Comparison of ENCODE assay signal across 10 mouse cellular contexts in the genomic region with DNA sequence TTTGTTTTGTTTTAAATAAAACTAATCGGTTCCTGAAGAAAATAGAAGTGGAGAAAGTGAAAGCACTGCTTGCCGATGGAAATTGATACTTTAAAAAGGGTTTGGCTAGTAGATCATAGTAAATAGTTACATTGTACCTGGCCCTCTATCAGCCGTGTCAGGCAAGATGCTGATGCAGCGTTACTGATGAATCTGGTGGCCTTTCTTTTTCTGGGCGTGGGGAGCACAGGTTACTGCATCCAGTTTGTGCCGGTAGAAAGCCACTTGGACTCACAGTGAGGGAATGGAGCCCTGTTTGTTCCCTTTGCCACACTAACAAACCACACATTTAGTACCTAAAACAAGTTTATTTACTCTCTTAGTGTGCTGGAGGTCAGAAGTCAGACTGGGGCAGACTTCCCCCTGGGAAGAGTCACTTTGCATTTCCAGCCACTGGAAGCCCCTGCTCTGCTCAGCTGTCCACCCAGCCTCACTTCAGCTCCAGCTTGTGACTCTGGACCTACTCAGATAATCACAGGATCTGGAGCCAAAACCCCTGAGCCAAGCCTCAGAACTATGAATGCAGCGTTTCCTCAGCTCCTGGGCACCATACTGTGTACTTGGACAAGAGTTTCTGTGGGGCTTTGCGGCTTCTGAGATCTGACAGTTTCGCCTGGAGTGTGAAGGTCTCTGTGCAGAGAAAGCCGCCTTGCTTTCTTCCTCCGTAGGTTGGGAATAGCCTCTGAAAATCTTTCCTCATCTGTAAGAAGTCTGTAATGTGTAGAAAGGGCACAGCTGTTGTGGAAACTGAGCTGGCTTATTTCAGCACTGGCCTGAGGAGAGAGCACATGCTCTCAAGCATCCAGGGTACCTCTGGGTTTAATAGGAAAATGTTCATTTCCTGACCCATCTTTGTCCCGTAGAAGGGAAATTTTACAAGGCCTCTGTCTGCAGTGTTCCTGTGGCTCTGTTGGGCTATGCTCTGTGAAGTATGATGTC. TPM values are rescaled to one million over a fixed set of nuclear protein-coding genes. Genes with fewer than 3 reads are reported as not detected.
DNase-seq lines count a peak whose midpoint lies in the region; ATAC-seq and TF ChIP-seq lines count a peak whose summit lies in the region.
"Had no signal": no experiment of that assay in that cellular context is flagged by ENCODE, and none has a peak within 500 bp of the region (broad histone marks: within the 10 kb centered on the region; RNA-seq: fewer than 3 reads in every experiment).

No protein-coding gene starts in this region.

- no peaks in the 10 kb centered on the region for H3K9me3 ChIP-seq in heart, embryonic 15.5 days (replicated peaks)
- H3K9me3 ChIP-seq in midbrain, postnatal 0 days (ENCODE audit: low read length): no peaks in the 10 kb centered on the region
- no peaks in the 10 kb centered on the region for H3K9me3 ChIP-seq in midbrain, embryonic 13.5 days

- no peak for ATAC-seq in heart, embryonic 15.5 days (replicated peaks; ENCODE audit: insufficient number of reproducible peaks, insufficient read depth, low FRiP score, low read depth)
- ATAC-seq in midbrain, postnatal 0 days (ENCODE audit: low FRiP score): no peak
- no peak for ATAC-seq in midbrain, embryonic 13.5 days

- H3K4me1 ChIP-seq in heart, embryonic 15.5 days (replicated peaks): peaks cover 45% of the 10 kb centered on the region
- H3K4me1 ChIP-seq in midbrain, postnatal 0 days (ENCODE audit: insufficient read depth, low read length): no peaks in the 10 kb centered on the region
- peaks cover 18% of the 10 kb centered on the region for H3K4me1 ChIP-seq in midbrain, embryonic 13.5 days (replicated peaks)

- TF ChIP-seq CTCF in midbrain, postnatal 0 days (IDR thresholded peaks at IDR 0.05): no peak

- no peaks in the 10 kb centered on the region for H3K36me3 ChIP-seq in heart, embryonic 15.5 days
- H3K36me3 ChIP-seq in midbrain, postnatal 0 days (ENCODE audit: insufficient read depth, low read length): no peaks in the 10 kb centered on the region
- peaks cover 4% of the 10 kb centered on the region; the same call in 1 of the 2 replicates for H3K36me3 ChIP-seq in midbrain, embryonic 13.5 days

- WGBS in heart, embryonic 15.5 days: 61% methylated on average over 12 of the region's 12 CpGs
- 71% methylated on average over 12 of the region's 12 CpGs for WGBS in midbrain, postnatal 0 days
- 83% methylated on average over 12 of the region's 12 CpGs for WGBS in midbrain, embryonic 13.5 days

- no peak overlapping the region for H3K4me3 ChIP-seq in heart, embryonic 15.5 days
- no peak overlapping the region for H3K4me3 ChIP-seq in midbrain, postnatal 0 days (ENCODE audit: low read depth, low read length)
- H3K4me3 ChIP-seq in midbrain, embryonic 13.5 days (replicated peaks): no peak overlapping the region

- intact Hi-C loops in left cerebral cortex, postnatal 10 days (cut with DNase I): no loop called here

- no peak for DNase-seq in heart, postnatal 4 days
- DNase-seq in midbrain, postnatal 0 days (ENCODE audit: low spot score): peak; percentile 66
- DNase-seq in kidney, postnatal 14 days: peak; percentile 68
- DNase-seq in left cerebral cortex, postnatal 10 days (ENCODE audit: extremely low spot score in 1 of 2, low spot score in 2 of 2): no peak
- no peak for DNase-seq in urinary bladder, postnatal 36 days (ENCODE audit: low spot score in 2 of 2)
- DNase-seq: adrenal gland, postnatal 25 days; cerebellum, postnatal 25 days; gastrocnemius, postnatal 25 days had no signal

- no peak overlapping the region for H3K4me2 ChIP-seq in heart, embryonic 15.5 days
- no peak overlapping the region for H3K4me2 ChIP-seq in midbrain, postnatal 0 days (ENCODE audit: low read depth, low read length, poor library complexity, severe bottlenecking)
- no peak overlapping the region for H3K4me2 ChIP-seq in midbrain, embryonic 13.5 days (replicated peaks)

- no peak overlapping the region for H3K9ac ChIP-seq in heart, embryonic 15.5 days
- H3K9ac ChIP-seq in midbrain, postnatal 0 days (replicated peaks; ENCODE audit: low read length, poor library complexity, severe bottlenecking): no peak overlapping the region
- H3K9ac ChIP-seq in midbrain, embryonic 13.5 days (replicated peaks): no peak overlapping the region

- no peaks in the 10 kb centered on the region for H3K27me3 ChIP-seq in heart, embryonic 15.5 days
- no peaks in the 10 kb centered on the region for H3K27me3 ChIP-seq in midbrain, postnatal 0 days (ENCODE audit: insufficient read depth, low read length)
- H3K27me3 ChIP-seq in midbrain, embryonic 13.5 days: no peaks in the 10 kb centered on the region

- H3K27ac ChIP-seq in heart, embryonic 15.5 days: peak overlapping the region; percentile 14; the same call in 1 of the 2 replicates
- H3K27ac ChIP-seq in midbrain, postnatal 0 days (ENCODE audit: low read depth, low read length): no peak overlapping the region
- H3K27ac ChIP-seq in midbrain, embryonic 13.5 days: no peak overlapping the region

RNA-seq across cellular contexts. Expression of a gene that starts 8.4 kb away (rescaled TPM):
- 21.0 and 29.3 TPM in 2 replicates for polyA plus RNA-seq in heart, embryonic 15.5 days (2015; fragmentation: Nextera tagmentation; extraction: Ambion mirVana)
- 10 to 100 TPM; 13.5 to 16.5 TPM for total RNA-seq in heart, postnatal 4 days (2021)
- total RNA-seq in midbrain, postnatal 0 days (2014; rRNA removed): 81.8 and 93.2 TPM in 2 replicates
- 128 and 137 TPM in 2 replicates for polyA plus RNA-seq in midbrain, postnatal 0 days (2015; fragmentation: Nextera tagmentation; extraction: Ambion mirVana)
- polyA plus RNA-seq in midbrain, embryonic 13.5 days (2015; fragmentation: Nextera tagmentation; extraction: Ambion mirVana): 82.2 and 86.3 TPM in 2 replicates
- total RNA-seq in left cerebral cortex, postnatal 10 days (2021): 10 to 100 TPM; 68.2 to 68.6 TPM

RNA-seq across cellular contexts. Expression of a gene that starts 24.6 kb away (rescaled TPM):
- 0.05 and 0.08 TPM in 2 replicates for polyA plus RNA-seq in heart, embryonic 15.5 days (2015; fragmentation: Nextera tagmentation; extraction: Ambion mirVana)
- under 1 TPM; 0.16 to 0.33 TPM for total RNA-seq in heart, postnatal 4 days (2021)
- total RNA-seq in midbrain, postnatal 0 days (2014; rRNA removed): 2.1 and 3.4 TPM in 2 replicates
- polyA plus RNA-seq in midbrain, postnatal 0 days (2015; fragmentation: Nextera tagmentation; extraction: Ambion mirVana): 1.9 and 2.4 TPM in 2 replicates
- polyA plus RNA-seq in midbrain, embryonic 13.5 days (2015; fragmentation: Nextera tagmentation; extraction: Ambion mirVana): 1.2 and 2.0 TPM in 2 replicates
- 10 to 100 TPM; 22.3 to 37.3 TPM for total RNA-seq in left cerebral cortex, postnatal 10 days (2021)
- total RNA-seq: adrenal gland, postnatal 25 days had no signal

Comparison
In these comparisons a context has a peak if more than half of its experiments do, and no peak if none do; other contexts are left out.
1. DNase-seq: peak in midbrain, postnatal 0 days (single experiment) and kidney, postnatal 14 days (single experiment); none in heart, postnatal 4 days (single experiment), left cerebral cortex, postnatal 10 days (0 of 2) and urinary bladder, postnatal 36 days (0 of 2).